Mouse (Mus musculus): ENCODE data around the gene Plrg1.

DNA sequence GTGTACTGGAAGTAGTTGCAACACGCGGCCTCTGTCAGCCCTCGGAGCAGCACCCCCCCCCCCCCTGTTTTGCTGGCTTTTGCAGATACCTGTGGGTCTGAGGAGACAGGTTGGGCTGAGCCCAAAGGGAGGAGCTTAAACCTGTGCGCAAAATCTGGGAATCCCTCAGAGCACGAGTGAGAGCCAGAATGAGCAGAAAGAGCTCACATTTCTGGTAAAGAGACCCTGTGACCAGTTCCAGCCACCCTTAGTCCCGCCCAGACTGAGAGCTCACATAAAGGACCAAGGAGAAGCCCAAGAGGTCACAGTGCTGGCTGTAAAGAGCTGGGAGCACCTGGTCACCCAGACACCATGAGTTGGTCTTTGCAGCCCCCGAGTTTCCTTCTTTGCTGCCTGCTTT is 47.8 kb upstream of the Plrg1 start, which contains the start of gene Fgg:
- TF ChIP-seq POLR2A (IDR thresholded peaks at IDR 0.05; ENCODE audit: borderline replicate concordance, control insufficient read depth, low read depth, low read length), result no peak
- TF ChIP-seq CTCF (IDR thresholded peaks at IDR 0.05; ENCODE audit: control insufficient read depth, insufficient read depth, low read length), result no peak
